Mouse (Mus musculus) fibroblast of lung, adult 2 months (primary cell): Measurements from ENCODE around the gene Tlr6.
A peak's percentile ranks its signal among the peaks of the same experiment; 100 is the strongest.

Experiments used
- DNase-seq: peaks from one replicate; pipeline ENCODE4 v3.0.0-alpha.2; 2011; ENCODE audit warnings: low read depth

Gene Tlr6

GRCm38 (mm10) chr5:64959843-64960230, at the start of gene Tlr6:
Gene Tlr6, minus strand, starts transcription at chr5:64960097.
- DNase-seq: no peak

GRCm38 (mm10) chr5:65006011-65006491, 46.2 kb upstream of the Tlr6 start:
- DNase-seq: no peak

GRCm38 (mm10) chr5:65005251-65005650, 45.4 kb upstream of the Tlr6 start:
- DNase-seq: no peak

GRCm38 (mm10) chr5:65003946-65004535, 44.1 kb upstream of the Tlr6 start:
- DNase-seq: no peak

GRCm38 (mm10) chr5:65002940-65003824, 43.3 kb upstream of the Tlr6 start:
- no peak for DNase-seq

- no peak for DNase-seq
Measured at GRCm38 (mm10) chr5:64995408-64995807, 35.5 kb upstream of the Tlr6 start.

- peak; percentile 89 for DNase-seq
Measured at GRCm38 (mm10) chr5:64992540-64992939, 32.6 kb upstream of the Tlr6 start.

- no peak for DNase-seq
Measured at GRCm38 (mm10) chr5:64989940-64990339, 30.0 kb upstream of the Tlr6 start.

- no peak for DNase-seq
Measured at GRCm38 (mm10) chr5:64985971-64986370, 26.1 kb upstream of the Tlr6 start.

- no peak for DNase-seq
Measured at GRCm38 (mm10) chr5:64977128-64977527, 17.2 kb upstream of the Tlr6 start.

GRCm38 (mm10) chr5:64975121-64975520, 15.2 kb upstream of the Tlr6 start:
- no peak for DNase-seq

GRCm38 (mm10) chr5:64969861-64970771, 10.2 kb upstream of the Tlr6 start, which contains the start of gene Fam114a1:
Gene Fam114a1, plus strand, starts transcription at chr5:64970071.
- DNase-seq: peak; percentile 40

- DNase-seq: peak; percentile 25
Measured at GRCm38 (mm10) chr5:64968961-64969860, 9.3 kb upstream of the Tlr6 start.

- no peak for DNase-seq
Measured at GRCm38 (mm10) chr5:64963735-64964134, 3.8 kb upstream of the Tlr6 start.

- DNase-seq: no peak
Measured at GRCm38 (mm10) chr5:64963271-64963670, 3.4 kb upstream of the Tlr6 start.

- no peak for DNase-seq
Measured at GRCm38 (mm10) chr5:64960857-64961391, 1.0 kb upstream of the Tlr6 start.

GRCm38 (mm10) chr5:64958991-64959842, 680 bp downstream of the Tlr6 start:
- DNase-seq: no peak

- DNase-seq: no peak
Measured at GRCm38 (mm10) chr5:64954931-64955330, 5.0 kb downstream of the Tlr6 start.

- DNase-seq: no peak
Measured at GRCm38 (mm10) chr5:64951486-64951885, 8.4 kb downstream of the Tlr6 start.

- no peak for DNase-seq
Measured at GRCm38 (mm10) chr5:64932775-64933174, 27.1 kb downstream of the Tlr6 start.
